Mouse (Mus musculus) heart, postnatal 25 days (tissue): ENCODE measurements around the gene Mettl7a3. TPM values are rescaled to one million over a fixed set of nuclear protein-coding genes. Genes with fewer than 3 reads are reported as not detected.
"Not testable (repeated sequence)": the region's sequence is repeated elsewhere in the genome, so short reads cannot be mapped to it uniquely, and the experiment has no call there.

Experiments used
- DNase-seq: peaks from one replicate; pipeline ENCODE4 v3.0.0; 2022; ENCODE audit warnings: low spot score
- intact Hi-C: fragments of 180-260 bp; cut with DNase I; formaldehyde crosslinking; loops from one replicate; pipeline ENCODE4 v1.15.1; 2025
- total RNA-seq, 2 experiments: library from RNA; stranded (reverse); gene quantifications; 2 replicates each; pipeline ENCODE4 v1.2.3; 2021

Mettl7a3 gene
- total RNA-seq, 2 experiments from 2014 or later: 0.16 TPM; not detected in 1

DNA sequence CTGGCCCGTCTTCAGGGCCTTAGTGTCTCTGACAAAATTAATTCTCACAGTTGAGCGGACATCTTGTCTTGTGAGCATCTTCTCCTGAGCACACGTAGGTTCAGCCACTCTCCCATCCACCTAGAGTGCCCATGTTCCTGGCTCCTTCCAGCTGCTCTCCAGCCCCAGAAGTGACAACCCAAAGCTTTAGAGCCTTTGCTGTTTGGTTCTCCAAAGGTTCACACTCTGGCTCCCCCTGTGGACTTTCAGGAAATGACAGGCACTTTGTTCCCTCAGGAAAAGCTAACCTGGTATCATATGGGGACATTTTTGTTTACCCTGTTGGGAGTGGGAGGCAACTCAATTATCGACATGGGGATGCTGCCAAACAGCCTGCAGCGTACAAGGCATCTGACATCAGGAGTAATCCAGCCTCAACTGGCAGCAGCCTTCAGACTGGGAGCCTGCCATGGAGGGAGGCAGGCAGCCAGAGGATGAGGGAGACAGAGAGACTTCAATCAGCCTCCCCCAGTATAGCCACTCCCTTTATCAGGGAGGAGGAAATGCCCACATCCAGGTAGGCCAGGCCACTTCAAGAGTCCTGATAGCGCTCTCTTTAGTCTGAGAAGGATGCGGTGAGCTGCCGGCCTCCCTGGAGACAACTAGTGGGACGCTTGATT, 43.2 kb downstream of the Mettl7a3 start:
- intact Hi-C loops: loop anchor here (10.0 kb wide), 1 partner anchor 63 kb away; no protein-coding TSS in a partner anchor
- not testable (repeated sequence) for DNase-seq

DNA sequence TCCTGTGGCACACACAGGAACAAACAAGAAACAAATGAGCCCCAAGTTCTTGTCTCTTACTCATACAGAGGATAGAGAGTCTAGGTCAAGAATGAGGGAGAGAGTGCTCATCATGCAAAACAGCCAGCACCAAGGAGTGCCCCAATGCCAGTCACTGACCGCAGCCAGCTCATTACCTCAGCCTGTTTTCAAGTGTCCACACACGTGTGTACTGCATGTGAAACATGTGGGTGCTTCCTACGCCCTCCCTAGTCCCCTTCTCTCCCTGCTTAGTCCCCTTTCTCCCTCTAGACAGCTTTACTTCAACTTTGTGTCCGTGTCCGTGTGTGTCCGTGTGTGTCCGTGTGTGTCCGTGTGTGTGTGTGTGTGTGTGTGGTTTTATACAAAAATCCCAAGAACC, 44.9 kb downstream of the Mettl7a3 start:
- intact Hi-C loops: loop anchor here (10.0 kb wide), 1 partner anchor 65 kb away; no protein-coding TSS in a partner anchor

DNA sequence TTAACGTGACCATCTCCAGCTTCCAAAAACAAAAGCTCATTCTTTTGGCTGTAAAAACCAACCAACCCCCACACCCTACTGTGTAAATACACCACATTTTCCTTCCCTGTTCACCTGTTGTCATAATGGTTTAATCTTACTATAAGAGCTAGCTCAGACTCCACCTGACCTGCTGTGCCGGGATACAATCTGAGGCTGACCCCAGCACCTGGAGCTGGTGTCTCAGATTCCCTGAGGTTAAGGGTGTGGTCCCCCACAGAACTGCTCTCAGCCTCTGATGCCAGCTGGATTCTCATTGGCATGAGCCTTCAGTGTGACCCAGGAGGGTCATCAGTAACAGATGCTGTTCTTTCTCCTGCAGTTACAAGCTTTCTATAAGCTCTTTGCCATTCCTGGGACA, 45.4 kb downstream of the Mettl7a3 start:
- intact Hi-C loops: no loop called here
- DNase-seq: no peak

More for the DNA sequence above, 44.9 kb downstream of the Mettl7a3 start:
- no peak for DNase-seq

DNA sequence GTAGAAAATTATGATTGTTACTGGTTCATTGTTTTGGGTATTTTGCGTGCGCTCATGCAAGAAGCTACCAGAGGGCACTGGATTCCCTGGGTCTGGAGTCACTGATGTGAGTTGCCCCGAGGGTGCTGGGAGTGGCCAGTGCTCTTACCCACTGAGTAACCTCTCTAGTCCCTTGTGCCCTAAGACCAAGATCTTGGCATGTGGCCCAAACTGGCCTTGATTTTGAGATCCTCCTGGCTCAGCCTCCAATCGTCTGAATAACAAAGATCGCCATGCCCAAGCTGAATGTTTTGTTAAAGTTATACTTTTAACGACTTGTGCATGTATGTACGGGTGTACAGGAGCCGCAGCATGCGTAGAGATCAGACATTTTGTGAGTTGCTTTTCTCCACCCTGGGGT, 51.0 kb downstream of the Mettl7a3 start:
- DNase-seq: no peak
- intact Hi-C loops: no loop called here

DNA sequence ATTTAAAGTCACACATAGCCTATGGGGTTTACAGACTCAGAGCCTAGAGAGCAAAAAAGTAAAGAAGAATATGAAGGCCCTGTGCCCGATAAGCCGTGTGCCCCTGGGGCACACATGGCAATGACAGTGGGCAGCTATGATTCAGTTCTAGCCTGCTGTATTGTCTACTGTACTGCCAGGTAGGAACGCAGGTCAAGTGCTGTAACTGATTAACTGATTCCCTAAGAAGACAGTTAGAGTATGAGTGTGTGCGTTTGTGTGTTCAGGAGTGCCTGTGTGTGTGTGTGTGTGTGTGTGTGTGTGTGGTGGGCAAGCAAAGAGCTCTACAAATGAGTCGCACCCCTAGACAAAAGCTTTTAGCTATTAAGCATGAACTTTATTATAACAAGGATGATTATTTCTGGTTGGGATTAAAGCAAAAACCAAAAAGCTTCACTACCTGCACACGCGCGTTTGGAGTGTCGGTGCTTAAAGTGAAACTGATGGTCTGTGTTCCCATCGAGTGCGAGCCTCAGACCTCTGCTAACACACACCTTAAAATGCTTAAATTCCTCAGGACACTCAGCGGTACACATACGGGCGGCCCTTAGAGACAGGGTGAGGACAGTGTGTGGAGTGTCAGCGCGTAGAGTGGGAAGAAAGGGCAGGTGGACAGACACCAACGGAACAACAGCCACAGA, 53.0 kb downstream of the Mettl7a3 start:
- no peak for DNase-seq
- intact Hi-C loops: no loop called here

DNA sequence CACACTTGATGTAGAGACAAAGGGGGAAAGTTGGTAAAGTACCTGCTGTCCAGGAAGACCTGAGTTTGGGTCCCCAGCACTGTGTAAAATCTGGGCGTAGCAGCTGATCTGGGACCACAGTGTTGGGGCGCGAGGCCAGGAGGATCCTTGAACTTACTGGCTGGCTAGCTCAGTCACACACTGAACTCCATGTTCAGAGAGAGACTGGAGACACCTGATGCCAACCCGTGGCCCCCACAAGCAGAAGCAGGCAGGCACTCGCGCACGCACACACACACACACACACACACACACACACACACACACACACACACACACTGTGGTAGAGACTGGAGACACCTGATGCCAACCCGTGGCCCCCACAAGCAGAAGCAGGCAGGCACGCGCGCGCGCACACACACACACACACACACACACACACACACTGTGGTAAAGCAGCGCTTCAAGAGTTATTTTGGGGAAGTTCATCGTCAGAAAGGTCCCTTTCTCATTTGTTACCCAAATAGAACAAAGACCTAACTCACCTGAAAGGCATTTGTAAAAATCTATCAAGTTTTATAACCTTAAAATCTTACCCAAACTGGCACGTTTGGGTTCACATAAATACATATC, 53.6 kb downstream of the Mettl7a3 start:
- intact Hi-C loops: no loop called here
- DNase-seq: no peak

DNA sequence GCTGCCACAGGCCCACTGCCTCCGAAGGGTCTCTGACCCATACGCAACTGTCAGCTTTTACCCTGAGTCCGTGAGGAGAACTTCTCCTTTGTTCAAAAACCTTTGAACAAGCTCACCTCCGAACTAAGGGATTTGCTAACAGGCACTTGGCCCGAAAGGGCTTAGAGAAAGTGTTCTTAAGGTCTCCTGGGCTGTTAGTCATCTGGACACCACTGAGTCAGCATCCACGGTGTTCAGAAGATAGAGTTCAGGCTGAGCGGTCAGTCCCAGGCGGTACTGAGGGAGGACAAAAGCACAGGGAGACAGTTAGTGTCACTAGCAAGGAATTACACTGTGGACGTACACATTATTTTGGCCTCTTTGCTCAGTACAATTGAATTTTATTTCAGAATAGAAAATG, 54.2 kb downstream of the Mettl7a3 start:
- intact Hi-C loops: no loop called here
- no peak for DNase-seq

Other genes with a start within 250 kb of the Mettl7a3 start
- gene Atf1, start 107.1 kb upstream of the Mettl7a3 start, total RNA-seq: 10 to 100 TPM; 46.0 to 51.8 TPM
- gene Tmprss12, start 54.1 kb upstream of the Mettl7a3 start, total RNA-seq: not detected
- gene Mettl7a1, start 30.8 kb upstream of the Mettl7a3 start, total RNA-seq: 10 to 100 TPM; 46.8 to 52.7 TPM
- gene Methig1, start 18.2 kb downstream of the Mettl7a3 start, total RNA-seq: not detected
- 1 to 10 TPM; 1.1 to 1.2 TPM for gene Mettl7a2, start 18.3 kb downstream of the Mettl7a3 start, total RNA-seq
- gene Higd1c, start 29.6 kb downstream of the Mettl7a3 start, total RNA-seq: not detected
- not detected for gene Gm5475, start 87.2 kb downstream of the Mettl7a3 start, total RNA-seq
- gene Slc11a2, start 90.1 kb downstream of the Mettl7a3 start, total RNA-seq: 10 to 100 TPM; 52.6 to 56.9 TPM
- 10 to 100 TPM; 13.6 to 14.6 TPM for gene Letmd1, start 134.1 kb downstream of the Mettl7a3 start, total RNA-seq
- 1 to 10 TPM; 2.5 to 2.9 TPM for gene Csrnp2, start 160.6 kb downstream of the Mettl7a3 start, total RNA-seq
- 10 to 100 TPM; 12.6 to 13.3 TPM for gene Tfcp2, start 217.1 kb downstream of the Mettl7a3 start, total RNA-seq